Mouse (Mus musculus) gastrocnemius, adult 8-10 months (tissue): ENCODE data around the gene Kdm2a. TPM values are rescaled to one million over a fixed set of nuclear protein-coding genes. Genes with fewer than 3 reads are reported as not detected.

ENCODE experiments used
- total RNA-seq, 4 experiments: library from RNA; stranded (reverse); gene quantifications; 2 replicates each; pipeline ENCODE4 v1.2.4; 2022

The Kdm2a gene
- total RNA-seq, 4 experiments from 2014 or later: 30.2 to 37.7 (median 37.2) TPM

Other genes starting within 250 kb of the Kdm2a start
- 10 to 100 TPM; 10.4 to 13.2 (median 11.6) TPM for gene Coro1b, start 249.7 kb downstream of the Kdm2a start, total RNA-seq
- under 1 TPM in 2 of 4 experiments, not detected in 2; 0.27 to 0.38 TPM for gene Ptprcap, start 244.7 kb downstream of the Kdm2a start, total RNA-seq
- gene Rps6kb2, start 234.9 kb downstream of the Kdm2a start, total RNA-seq: 10 to 100 TPM; 18.6 to 28.4 (median 25.7) TPM
- gene Carns1, start 222.8 kb downstream of the Kdm2a start, total RNA-seq: 10 to 100 TPM; 23.8 to 33.0 (median 24.9) TPM
- 1 to 10 TPM; 6.6 to 8.6 (median 7.9) TPM for gene Tbc1d10c, start 207.0 kb downstream of the Kdm2a start, total RNA-seq
- 100 to 1,000 TPM; 198 to 243 (median 235) TPM for gene Ppp1ca, start 206.2 kb downstream of the Kdm2a start, total RNA-seq
- gene Rad9a, start 196.6 kb downstream of the Kdm2a start, total RNA-seq: 1 to 10 TPM; 1.7 to 3.6 (median 2.3) TPM
- gene Clcf1, start 184.0 kb downstream of the Kdm2a start, total RNA-seq: under 1 TPM in 3 of 4 experiments, not detected in 1; 0.20 to 0.43 (median 0.22) TPM
- gene AC109138.7, start 183.9 kb downstream of the Kdm2a start, total RNA-seq: not detected
- gene Pold4, start 166.4 kb downstream of the Kdm2a start, total RNA-seq: 10 to 100 TPM; 13.1 to 19.4 (median 17.3) TPM
- 1 to 10 TPM; 2.3 to 5.8 (median 2.9) TPM for gene Ssh3, start 129.1 kb downstream of the Kdm2a start, total RNA-seq
- under 1 TPM in 1 of 4 experiments, not detected in 3; 0.63 TPM for gene Ankrd13d, start 115.1 kb downstream of the Kdm2a start, total RNA-seq
- gene Grk2, start 92.1 kb downstream of the Kdm2a start, total RNA-seq: 10 to 100 TPM; 55.7 to 65.2 (median 62.1) TPM
- gene Rhod, start 41.1 kb upstream of the Kdm2a start, total RNA-seq: under 1 TPM; 0.39 to 0.64 (median 0.55) TPM
- 1 to 10 TPM; 1.8 to 4.7 (median 2.2) TPM for gene Syt12, start 79.2 kb upstream of the Kdm2a start, total RNA-seq
- under 1 TPM in 3 of 4 experiments, not detected in 1; 0.22 to 0.25 (median 0.24) TPM for gene 2010003K11Rik, start 100.3 kb upstream of the Kdm2a start, total RNA-seq
- gene Pcx, start 112.2 kb upstream of the Kdm2a start, total RNA-seq: 100 to 1,000 TPM in 2 of 4 experiments, 10 to 100 TPM in 2; 60.2 to 229 (median 114) TPM
- gene Lrfn4, start 217.4 kb upstream of the Kdm2a start, total RNA-seq: 1 to 10 TPM in 2 of 4 experiments, under 1 TPM in 2; 0.46 to 6.3 (median 1.1) TPM
- 1 to 10 TPM; 3.2 to 7.5 (median 4.0) TPM for gene Rce1, start 227.4 kb upstream of the Kdm2a start, total RNA-seq